Mouse (Mus musculus): Measurements from ENCODE around the gene Ahr.

- TF ChIP-seq POLR2A (IDR thresholded peaks at IDR 0.05; ENCODE audit: borderline replicate concordance, extremely low read depth, low read depth, low read length): no peak
- no peak for TF ChIP-seq CTCF (IDR thresholded peaks at IDR 0.05; ENCODE audit: insufficient read depth, low read length)
These were observed 33.4 kb downstream of the Ahr start for GRCm38 (mm10) chr12:35501476-35501875.
